Mouse (Mus musculus) mouse trophoblast stem cell (cell line): Measurements from ENCODE around the gene C130032M10Rik.

ENCODE experiments used
- in situ Hi-C, 2 experiments: fragments of 300-500 bp; cut with MseI, MboI; formaldehyde crosslinking; loops; 2 replicates in 1 of 2; 3 replicates in 1 of 2; pipeline ENCODE4 v1.15.1; 2025

Gene C130032M10Rik

GRCm38 (mm10) chr9:114547643-114548077, 32.2 kb downstream of the C130032M10Rik start:
- in situ Hi-C loops: no loop called here

DNA sequence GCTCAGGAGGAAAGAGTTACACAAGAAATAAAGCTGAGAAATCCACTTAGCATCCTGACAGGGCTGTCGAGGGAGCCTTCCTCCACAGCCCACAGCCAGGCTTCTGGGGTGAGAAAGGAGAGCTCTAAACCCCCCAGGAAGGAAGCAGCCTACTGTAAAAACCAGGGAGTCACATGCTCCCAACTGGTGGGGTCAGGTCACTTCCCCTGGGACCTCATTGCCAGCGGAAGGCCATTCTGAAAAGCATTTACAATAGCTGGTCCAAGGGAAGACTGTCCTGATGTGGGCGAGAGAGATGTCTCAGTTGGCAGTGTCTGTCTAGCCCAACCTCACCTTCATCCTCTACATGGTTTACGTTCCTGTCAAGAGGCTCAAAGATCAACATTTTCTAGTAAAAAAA, 33.0 kb downstream of the C130032M10Rik start:
- in situ Hi-C loops: no loop called here

- in situ Hi-C loops: no loop called here
Measured at GRCm38 (mm10) chr9:114549117-114549516, 33.6 kb downstream of the C130032M10Rik start.

GRCm38 (mm10) chr9:114550033-114550432, 34.5 kb downstream of the C130032M10Rik start:
- in situ Hi-C loops: no loop called here

GRCm38 (mm10) chr9:114553828-114554227, 38.3 kb downstream of the C130032M10Rik start:
- in situ Hi-C loops: no loop called here

GRCm38 (mm10) chr9:114554355-114554979, 39.0 kb downstream of the C130032M10Rik start:
- in situ Hi-C loops: no loop called here

DNA sequence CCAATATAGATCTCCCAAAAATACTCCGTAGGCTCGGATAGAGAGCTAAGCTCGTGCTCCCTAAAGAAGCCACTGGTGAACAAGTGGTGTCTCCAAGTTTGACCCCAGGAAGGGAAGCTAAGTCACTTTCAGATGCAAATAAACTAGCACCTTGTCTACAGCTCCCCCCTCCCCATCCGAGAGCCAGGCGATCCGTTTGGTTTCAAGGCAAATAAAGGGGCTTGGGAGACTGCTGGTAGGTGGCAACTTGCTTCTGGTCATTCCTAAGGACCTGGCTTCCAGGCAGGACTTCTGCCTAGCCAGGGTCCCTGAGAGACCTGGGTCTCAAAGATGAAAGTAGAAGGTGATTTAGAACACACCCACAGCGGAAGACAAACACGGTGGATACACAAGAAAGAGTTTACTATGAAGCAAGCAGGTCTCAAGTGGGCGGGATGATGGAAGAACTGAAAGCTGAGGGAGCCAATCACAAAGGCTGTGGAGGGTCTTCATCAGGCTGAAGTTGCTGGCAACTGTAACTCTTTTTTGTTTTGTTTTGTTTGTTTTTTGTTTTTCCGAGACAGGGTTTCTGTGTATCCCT, 40.9 kb downstream of the C130032M10Rik start:
- in situ Hi-C loops: no loop called here

- in situ Hi-C loops: no loop called here
Measured at GRCm38 (mm10) chr9:114557086-114557485, 41.6 kb downstream of the C130032M10Rik start.

GRCm38 (mm10) chr9:114560141-114560540, 44.6 kb downstream of the C130032M10Rik start:
- in situ Hi-C loops: no loop called here

- in situ Hi-C loops: no loop called here
Measured at GRCm38 (mm10) chr9:114560771-114561670, 45.5 kb downstream of the C130032M10Rik start.

DNA sequence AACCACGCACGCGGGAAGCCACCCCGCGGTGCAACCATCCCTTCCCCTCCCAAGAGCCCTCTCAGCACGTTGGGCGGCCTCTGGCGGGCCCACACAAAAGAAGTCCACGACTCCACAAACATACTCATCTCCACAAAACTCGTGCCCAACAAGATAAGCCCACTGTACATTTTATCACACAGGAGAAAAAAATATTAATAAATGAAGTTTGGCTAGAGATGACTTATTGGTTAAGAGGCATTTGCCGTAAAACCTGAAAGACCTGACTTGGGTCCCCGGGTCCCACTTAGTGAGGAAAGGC, 46.1 kb downstream of the C130032M10Rik start:
- in situ Hi-C loops: no loop called here

- in situ Hi-C loops: no loop called here
Measured at GRCm38 (mm10) chr9:114562031-114562918, 46.8 kb downstream of the C130032M10Rik start.

DNA sequence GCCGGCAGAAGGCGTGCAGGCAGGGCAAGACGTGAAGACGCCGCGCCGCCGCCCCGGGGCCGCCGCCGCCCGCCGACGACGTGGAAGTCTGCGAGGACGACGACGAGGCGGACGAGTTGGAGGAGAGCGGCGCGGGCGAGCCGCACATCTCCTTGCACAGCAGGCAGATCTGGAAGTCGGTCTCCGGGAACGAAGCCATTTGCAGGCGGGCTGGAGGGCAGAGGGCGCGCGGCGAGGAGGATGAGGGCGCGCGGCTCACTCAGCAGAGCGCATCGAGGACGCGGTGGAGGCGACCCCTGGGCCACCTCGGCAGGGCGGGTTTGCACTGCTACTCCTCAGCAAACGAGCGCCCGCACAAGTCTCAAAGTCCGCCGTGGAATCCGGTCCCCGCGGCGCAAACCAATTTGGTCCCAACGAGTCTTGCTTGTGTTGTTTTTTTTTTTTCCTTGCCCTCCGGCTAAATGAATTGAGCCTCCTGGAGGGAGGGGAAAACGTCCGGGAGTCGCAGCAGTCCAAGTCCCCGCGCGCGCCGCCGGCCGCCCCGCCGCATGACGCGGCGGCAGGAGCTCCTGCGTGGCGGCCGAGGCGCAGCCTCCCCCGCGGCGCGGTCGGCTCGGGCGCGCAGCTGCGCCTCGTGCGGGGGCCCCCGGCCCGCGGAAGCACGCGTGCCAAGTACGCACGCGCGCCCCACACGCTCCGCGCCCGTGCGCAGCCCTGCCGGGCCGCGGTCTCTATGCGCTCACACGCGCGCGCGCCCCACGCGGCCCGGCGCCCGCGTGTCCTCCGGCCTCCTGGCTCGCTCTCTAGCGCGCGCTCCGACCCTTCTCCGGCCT, 47.6 kb downstream of the C130032M10Rik start:
- in situ Hi-C loops: no loop called here

DNA sequence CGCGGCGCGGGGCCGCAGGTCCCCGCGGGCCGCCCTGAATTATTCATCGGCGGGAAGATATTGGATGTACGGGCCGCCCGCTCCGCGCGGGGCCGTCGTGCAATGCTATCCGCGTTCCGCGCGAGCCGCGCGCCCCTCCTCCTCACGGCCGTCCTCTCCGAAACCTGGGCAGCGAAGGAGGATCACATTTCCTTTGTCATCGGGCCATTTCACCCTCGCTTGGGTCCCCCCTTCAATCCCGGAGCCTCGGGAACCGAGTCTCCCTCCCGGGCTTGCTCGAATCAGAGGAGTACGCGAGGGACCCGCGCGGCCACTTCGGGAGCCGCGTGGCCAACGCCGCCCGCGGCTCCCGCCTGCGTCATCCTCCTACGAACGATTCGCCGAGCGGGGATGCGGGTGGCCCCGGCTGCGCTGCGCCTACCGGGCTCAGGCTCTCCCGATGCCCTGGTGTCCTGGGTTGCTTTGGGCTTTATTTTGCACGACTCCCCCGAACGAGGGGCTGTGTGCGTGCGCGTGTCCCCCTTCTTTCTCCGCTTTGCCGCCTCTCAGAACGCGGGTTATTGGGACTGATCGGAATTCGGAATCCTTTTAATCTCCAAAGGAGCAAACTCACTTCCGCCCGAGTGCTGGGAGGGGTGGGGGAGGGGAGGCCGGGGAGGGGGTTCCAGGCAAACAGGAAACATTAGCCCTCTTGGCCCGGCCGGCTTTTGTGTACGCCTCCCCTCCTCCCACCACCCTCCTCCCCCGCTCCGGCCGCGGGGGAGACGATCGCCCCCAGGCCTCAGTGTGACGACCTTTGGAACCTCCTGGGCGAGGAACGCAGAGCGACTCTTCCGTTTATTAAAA, 48.5 kb downstream of the C130032M10Rik start, which contains the start of gene Trim71:
Gene Trim71 (minus strand): TSS at position 609 of the 846 bp plus-strand sequence.
- in situ Hi-C loops: no loop called here

GRCm38 (mm10) chr9:114564667-114565066, 49.2 kb downstream of the C130032M10Rik start:
- in situ Hi-C loops: no loop called here
